Mouse (Mus musculus): ENCODE measurements around the gene Psen2. TPM values are rescaled to one million over a fixed set of nuclear protein-coding genes. Genes with fewer than 3 reads are reported as not detected.

Psen2 gene
- total and polyA plus RNA-seq, 2 experiments from 2014 or later, result 17.9 to 18.9 TPM

- H3K9ac ChIP-seq, result no peak overlapping the region
- TF ChIP-seq CTCF (IDR thresholded peaks at IDR 0.05; ENCODE audit: low read depth), result no peak
- DNase-seq (no peak), ATAC-seq (no peak)
- no peaks in the 10 kb centered on the region for H3K9me3 ChIP-seq (ENCODE audit: low read length)
- no peak overlapping the region for H3K4me3 ChIP-seq (ENCODE audit: low read depth, low read length)
- no peak overlapping the region for H3K27ac ChIP-seq (ENCODE audit: low read depth, low read length)
- H3K4me1 ChIP-seq (ENCODE audit: insufficient read depth), result no peaks in the 10 kb centered on the region
- H3K27me3 ChIP-seq (ENCODE audit: insufficient read depth, low read length), result no peaks in the 10 kb centered on the region; the same call in 1 of the 2 replicates
- H3K36me3 ChIP-seq (ENCODE audit: insufficient read depth), result no peaks in the 10 kb centered on the region
- whole genome bisulfite sequencing, result 84% methylated on average over 7 of the region's 7 CpGs
- no peak overlapping the region for H3K4me2 ChIP-seq (ENCODE audit: low read depth)
Measured at GRCm38 (mm10) chr1:180288872-180289468, 25.7 kb upstream of the Psen2 start.

- WGBS, result 84% methylated on average over 7 of the region's 7 CpGs
- DNase-seq, result no peak
- Histone ChIP-seq H3K27me3 (ENCODE audit: insufficient read depth, low read length) (no peaks in the 10 kb centered on the region; the same call in 1 of the 2 replicates), H3K4me2 (ENCODE audit: low read depth) (no peak overlapping the region), H3K36me3 (ENCODE audit: insufficient read depth) (no peaks in the 10 kb centered on the region), H3K9ac (no peak overlapping the region), H3K9me3 (ENCODE audit: low read length) (no peaks in the 10 kb centered on the region), H3K27ac (ENCODE audit: low read depth, low read length) (no peak overlapping the region), H3K4me3 (ENCODE audit: low read depth, low read length) (no peak overlapping the region), H3K4me1 (ENCODE audit: insufficient read depth) (no peaks in the 10 kb centered on the region)
- no peak for ATAC-seq
- TF ChIP-seq CTCF (IDR thresholded peaks at IDR 0.05; ENCODE audit: low read depth), result no peak
Measured at GRCm38 (mm10) chr1:180288227-180288626, 25.0 kb upstream of the Psen2 start.

GRCm38 (mm10) chr1:180286081-180286831 lies 23.0 kb upstream of the Psen2 start:
- WGBS, result 72% methylated on average over 15 of the region's 15 CpGs
- H3K9me3 ChIP-seq (ENCODE audit: low read length), result no peaks in the 10 kb centered on the region
- DNase-seq, result no peak
- no peaks in the 10 kb centered on the region for H3K4me1 ChIP-seq (ENCODE audit: insufficient read depth)
- ATAC-seq, result no peak
- no peak overlapping the region for H3K27ac ChIP-seq (ENCODE audit: low read depth, low read length)
- no peaks in the 10 kb centered on the region for H3K27me3 ChIP-seq (ENCODE audit: insufficient read depth, low read length)
- no peaks in the 10 kb centered on the region for H3K36me3 ChIP-seq (ENCODE audit: insufficient read depth)
- no peak overlapping the region for H3K9ac ChIP-seq
- no peak overlapping the region for H3K4me3 ChIP-seq (ENCODE audit: low read depth, low read length)
- TF ChIP-seq CTCF (IDR thresholded peaks at IDR 0.05; ENCODE audit: low read depth), result no peak
- no peak overlapping the region for H3K4me2 ChIP-seq (ENCODE audit: low read depth)

GRCm38 (mm10) chr1:180283813-180284768 lies 20.9 kb upstream of the Psen2 start:
- WGBS, result 24% methylated on average over 16 of the region's 16 CpGs
- no peaks in the 10 kb centered on the region for H3K9me3 ChIP-seq (ENCODE audit: low read length)
- peak; percentile 54 for TF ChIP-seq CTCF (IDR thresholded peaks at IDR 0.05; ENCODE audit: low read depth)
- H3K9ac ChIP-seq, result no peak overlapping the region; the same call in 1 of the 2 replicates
- no peak overlapping the region for H3K4me3 ChIP-seq (ENCODE audit: low read depth, low read length)
- H3K4me2 ChIP-seq (ENCODE audit: low read depth), result peak overlapping the region; percentile 17; the same call in 1 of the 2 replicates
- H3K27ac ChIP-seq (ENCODE audit: low read depth, low read length), result peak overlapping the region; percentile 35; the same call in 1 of the 2 replicates
- no peaks in the 10 kb centered on the region for H3K4me1 ChIP-seq (ENCODE audit: insufficient read depth)
- peak; percentile 89 for ATAC-seq
- peak; percentile 63 for DNase-seq
- no peaks in the 10 kb centered on the region for H3K27me3 ChIP-seq (ENCODE audit: insufficient read depth, low read length)
- H3K36me3 ChIP-seq (ENCODE audit: insufficient read depth), result no peaks in the 10 kb centered on the region

- no peak overlapping the region for H3K9ac ChIP-seq
- 46% methylated on average over 6 of the region's 6 CpGs for WGBS
- ATAC-seq (peak; percentile 40; the same call in 1 of the 2 replicates), DNase-seq (peak; percentile 12)
- no peaks in the 10 kb centered on the region for H3K9me3 ChIP-seq (ENCODE audit: low read length)
- no peak overlapping the region for H3K4me3 ChIP-seq (ENCODE audit: low read depth, low read length)
- no peak for TF ChIP-seq CTCF (IDR thresholded peaks at IDR 0.05; ENCODE audit: low read depth)
- no peaks in the 10 kb centered on the region for H3K4me1 ChIP-seq (ENCODE audit: insufficient read depth)
- H3K36me3 ChIP-seq (ENCODE audit: insufficient read depth), result no peaks in the 10 kb centered on the region
- no peak overlapping the region for H3K4me2 ChIP-seq (ENCODE audit: low read depth)
- no peak overlapping the region for H3K27ac ChIP-seq (ENCODE audit: low read depth, low read length)
- no peaks in the 10 kb centered on the region for H3K27me3 ChIP-seq (ENCODE audit: insufficient read depth, low read length)
Measured at GRCm38 (mm10) chr1:180282581-180282980, 19.3 kb upstream of the Psen2 start.

GRCm38 (mm10) chr1:180279648-180280047 lies 16.4 kb upstream of the Psen2 start:
- no peak overlapping the region for H3K9ac ChIP-seq
- no peak for TF ChIP-seq CTCF (IDR thresholded peaks at IDR 0.05; ENCODE audit: low read depth)
- H3K36me3 ChIP-seq (ENCODE audit: insufficient read depth), result no peaks in the 10 kb centered on the region
- ATAC-seq, result no peak
- no peaks in the 10 kb centered on the region for H3K27me3 ChIP-seq (ENCODE audit: insufficient read depth, low read length)
- H3K9me3 ChIP-seq (ENCODE audit: low read length), result no peaks in the 10 kb centered on the region
- peak; percentile 34 for DNase-seq
- H3K27ac ChIP-seq (ENCODE audit: low read depth, low read length), result no peak overlapping the region
- 23% methylated on average over 7 of the region's 7 CpGs for WGBS
- H3K4me2 ChIP-seq (ENCODE audit: low read depth), result no peak overlapping the region
- no peak overlapping the region for H3K4me3 ChIP-seq (ENCODE audit: low read depth, low read length)
- no peaks in the 10 kb centered on the region for H3K4me1 ChIP-seq (ENCODE audit: insufficient read depth)

Data from forebrain, postnatal 0 days (tissue).